Mouse (Mus musculus): ENCODE results near the gene Cyp2t4. TPM values are rescaled to one million over a fixed set of nuclear protein-coding genes. Genes with fewer than 3 reads are reported as not detected.

The Cyp2t4 gene
- not detected for total RNA-seq (2021)

- no peak for DNase-seq (ENCODE audit: low spot score in 2 of 2)
- intact Hi-C loops (cut with DNase I) = no loop called here
Measured at GRCm38 (mm10) chr7:27153205-27153764, at the start of gene Cyp2t4. Cyp2t4 (plus strand) TSS chr7:27153714.

DNA sequence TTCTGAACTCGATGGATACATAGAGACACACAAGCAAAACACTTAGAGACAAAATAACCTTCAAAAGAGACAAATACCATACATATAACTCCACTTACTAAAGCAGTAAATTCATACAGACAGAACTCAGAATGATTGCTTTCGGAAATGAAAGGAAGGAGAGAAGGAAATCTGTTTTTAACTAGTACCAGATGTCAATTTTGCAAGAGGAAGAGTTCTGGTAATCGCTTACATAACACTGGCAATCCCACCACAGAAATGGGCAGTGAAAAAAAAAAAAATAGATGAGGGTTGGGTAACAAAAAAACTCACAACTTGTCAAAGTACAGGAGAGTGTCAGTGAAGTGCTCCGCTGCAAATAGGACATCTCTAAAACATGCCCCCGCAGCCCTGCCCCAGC lies 48.6 kb upstream of the Cyp2t4 start:
- intact Hi-C loops (cut with DNase I) = no loop called here

GRCm38 (mm10) chr7:27110327-27110726 lies 43.2 kb upstream of the Cyp2t4 start:
- DNase-seq (ENCODE audit: low spot score in 2 of 2) = no peak
- intact Hi-C loops (cut with DNase I) = no loop called here

More for the DNA sequence above, 48.6 kb upstream of the Cyp2t4 start:
- DNase-seq (ENCODE audit: low spot score in 2 of 2) = no peak

DNA sequence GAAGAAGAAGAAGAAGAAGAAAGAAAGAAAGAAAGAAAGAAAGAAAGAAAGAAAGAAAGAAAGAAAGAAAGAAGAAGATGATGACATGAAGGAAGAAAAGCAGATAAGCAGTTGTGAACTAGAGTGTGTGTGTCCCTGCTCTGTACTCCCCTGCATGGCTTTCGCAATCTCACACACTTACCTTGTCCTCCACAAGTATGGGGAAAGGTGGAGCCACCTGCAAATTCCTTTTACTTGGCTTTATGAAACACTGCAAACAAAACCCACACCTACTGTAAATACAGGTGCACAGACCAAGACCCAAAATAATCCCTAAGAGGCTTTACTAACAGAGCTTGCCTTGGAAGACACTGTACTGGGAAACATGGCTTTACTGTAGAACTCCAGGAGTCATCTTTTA lies 42.5 kb upstream of the Cyp2t4 start:
- no peak for DNase-seq (ENCODE audit: low spot score in 2 of 2)

GRCm38 (mm10) chr7:27111987-27112386 lies 41.5 kb upstream of the Cyp2t4 start:
- intact Hi-C loops (cut with DNase I) = no loop called here

More for the DNA sequence above, 42.5 kb upstream of the Cyp2t4 start:
- intact Hi-C loops (cut with DNase I) = no loop called here

GRCm38 (mm10) chr7:27118033-27118511 lies 35.4 kb upstream of the Cyp2t4 start:
- intact Hi-C loops (cut with DNase I) = no loop called here
- DNase-seq (ENCODE audit: low spot score in 2 of 2) = no peak

More at GRCm38 (mm10) chr7:27111987-27112386, 41.5 kb upstream of the Cyp2t4 start:
- DNase-seq (ENCODE audit: low spot score in 2 of 2) = no peak

- no peak for DNase-seq (ENCODE audit: low spot score in 2 of 2)
- intact Hi-C loops (cut with DNase I) = loop anchor here (10.0 kb wide), 1 partner anchor 1265 kb away; no protein-coding TSS in a partner anchor
Measured at GRCm38 (mm10) chr7:27119676-27120075, 33.8 kb upstream of the Cyp2t4 start, which contains the start of gene Cyp2f2. Cyp2f2 (plus strand) TSS chr7:27119909.

GRCm38 (mm10) chr7:27124305-27124832 lies 29.1 kb upstream of the Cyp2t4 start:
- intact Hi-C loops (cut with DNase I) = loop anchor here (10.0 kb wide), 1 partner anchor 1270 kb away; no protein-coding TSS in a partner anchor
- no peak for DNase-seq (ENCODE audit: low spot score in 2 of 2)

DNA sequence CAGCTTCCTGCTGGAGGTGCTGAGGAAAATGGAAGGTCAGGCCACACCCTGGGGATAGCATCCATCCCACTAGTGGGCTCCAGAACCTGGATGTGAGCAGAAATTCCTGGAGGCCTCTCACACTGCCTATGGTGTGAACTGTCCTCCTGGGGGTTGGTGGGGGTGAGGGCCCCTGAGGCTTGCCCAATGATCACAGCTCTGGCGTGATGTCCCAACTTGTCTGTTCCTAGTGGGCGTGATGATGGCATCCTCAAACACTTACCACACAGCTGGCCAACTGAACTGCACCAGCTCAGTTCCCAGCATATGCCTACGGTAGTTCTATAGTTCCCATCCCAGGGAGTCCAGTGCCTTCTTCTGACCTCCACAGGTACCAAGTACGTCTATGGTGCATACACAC lies 28.5 kb upstream of the Cyp2t4 start:
- DNase-seq (ENCODE audit: low spot score in 2 of 2) = no peak
- intact Hi-C loops (cut with DNase I) = loop anchor here (5.0 to 10.0 kb wide), 2 partner anchors 348 to 1270 kb away; no protein-coding TSS in a partner anchor

GRCm38 (mm10) chr7:27128162-27128561 lies 25.4 kb upstream of the Cyp2t4 start:
- intact Hi-C loops (cut with DNase I) = loop anchor here (5.0 to 10.0 kb wide), 2 partner anchors 351 to 1273 kb away; no protein-coding TSS in a partner anchor
- peak; percentile 37 to 48 for DNase-seq (ENCODE audit: low spot score in 2 of 2)

- intact Hi-C loops (cut with DNase I) = loop anchor here (5.0 to 10.0 kb wide), 2 partner anchors 352 to 1274 kb away; no protein-coding TSS in a partner anchor
- DNase-seq (ENCODE audit: low spot score in 2 of 2) = no peak
Measured at GRCm38 (mm10) chr7:27128946-27129345, 24.6 kb upstream of the Cyp2t4 start.

- intact Hi-C loops (cut with DNase I) = loop anchor here (5.0 to 10.0 kb wide), 3 partner anchors 147 to 1275 kb away; no protein-coding TSS in a partner anchor
- no peak for DNase-seq (ENCODE audit: low spot score in 2 of 2)
Measured at GRCm38 (mm10) chr7:27129811-27130210, 23.7 kb upstream of the Cyp2t4 start.

- intact Hi-C loops (cut with DNase I) = loop anchor here (5.0 kb wide), 1 partner anchor 147 kb away; no protein-coding TSS in a partner anchor
- no peak for DNase-seq (ENCODE audit: low spot score in 2 of 2)
Measured at GRCm38 (mm10) chr7:27130521-27131370, 22.8 kb upstream of the Cyp2t4 start.

- intact Hi-C loops (cut with DNase I) = loop anchor here (5.0 kb wide), 1 partner anchor 146 kb away; no protein-coding TSS in a partner anchor
- DNase-seq (ENCODE audit: low spot score in 2 of 2) = no peak
Measured at GRCm38 (mm10) chr7:27131387-27131786, 22.1 kb upstream of the Cyp2t4 start.

GRCm38 (mm10) chr7:27132588-27132987 lies 20.9 kb upstream of the Cyp2t4 start:
- peak; percentile 44 to 47 for DNase-seq (ENCODE audit: low spot score in 2 of 2)
- intact Hi-C loops (cut with DNase I) = loop anchor here (5.0 kb wide), 1 partner anchor 145 kb away; no protein-coding TSS in a partner anchor

DNA sequence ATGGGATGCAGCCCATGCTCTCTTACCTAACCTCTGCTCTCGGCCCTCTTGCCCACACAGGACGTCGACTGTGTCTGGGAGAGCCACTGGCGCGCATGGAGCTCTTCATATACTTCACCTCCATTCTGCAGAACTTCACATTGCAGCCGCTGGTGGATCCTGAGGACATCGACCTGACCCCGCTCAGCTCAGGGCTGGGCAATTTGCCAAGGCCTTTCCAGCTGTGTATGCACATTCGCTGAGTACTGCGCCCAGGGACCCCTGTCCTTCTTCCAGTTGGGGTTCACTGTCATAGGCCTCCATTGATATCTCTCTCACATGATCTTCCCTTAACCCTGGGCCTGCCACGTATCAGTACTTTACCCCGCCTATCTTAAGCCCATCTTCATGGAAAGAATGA lies 20.4 kb upstream of the Cyp2t4 start:
- no peak for DNase-seq (ENCODE audit: low spot score in 2 of 2)
- intact Hi-C loops (cut with DNase I) = loop anchor here (5.0 kb wide), 1 partner anchor 144 kb away; no protein-coding TSS in a partner anchor

GRCm38 (mm10) chr7:27133757-27134156 lies 19.8 kb upstream of the Cyp2t4 start:
- intact Hi-C loops (cut with DNase I) = loop anchor here (5.0 kb wide), 1 partner anchor 144 kb away; no protein-coding TSS in a partner anchor
- DNase-seq (ENCODE audit: low spot score in 2 of 2) = no peak

GRCm38 (mm10) chr7:27136410-27136996 lies 17.0 kb upstream of the Cyp2t4 start:
- DNase-seq (ENCODE audit: low spot score in 2 of 2) = no peak
- intact Hi-C loops (cut with DNase I) = no loop called here

DNA sequence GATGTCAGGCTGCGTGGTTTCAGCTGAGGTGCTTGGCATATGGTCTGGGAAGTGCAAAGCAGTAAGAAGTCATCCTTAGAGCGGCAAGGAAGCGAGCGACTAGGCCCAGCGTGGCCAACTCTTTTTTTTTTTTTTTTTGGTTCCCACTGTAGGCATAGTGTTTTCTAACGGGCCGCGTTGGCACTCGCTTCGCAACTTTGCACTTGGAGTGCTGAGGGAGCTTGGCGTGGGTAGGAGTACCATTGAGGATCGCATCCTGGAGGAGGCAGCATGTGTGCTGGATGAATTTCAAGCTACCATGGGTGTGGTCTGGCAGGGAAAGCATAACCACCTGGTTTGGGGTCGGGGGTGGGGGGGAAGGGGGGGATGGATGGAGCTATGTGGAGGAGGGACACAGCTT lies 2.5 kb downstream of the Cyp2t4 start:
- peak in 1 of 2 experiments; percentile 88 for DNase-seq (ENCODE audit: low spot score in 2 of 2)
- intact Hi-C loops (cut with DNase I) = no loop called here

Measured in left cerebral cortex, postnatal 25 days (tissue).